Mouse (Mus musculus): ENCODE measurements around the gene Ipo13.

DNA sequence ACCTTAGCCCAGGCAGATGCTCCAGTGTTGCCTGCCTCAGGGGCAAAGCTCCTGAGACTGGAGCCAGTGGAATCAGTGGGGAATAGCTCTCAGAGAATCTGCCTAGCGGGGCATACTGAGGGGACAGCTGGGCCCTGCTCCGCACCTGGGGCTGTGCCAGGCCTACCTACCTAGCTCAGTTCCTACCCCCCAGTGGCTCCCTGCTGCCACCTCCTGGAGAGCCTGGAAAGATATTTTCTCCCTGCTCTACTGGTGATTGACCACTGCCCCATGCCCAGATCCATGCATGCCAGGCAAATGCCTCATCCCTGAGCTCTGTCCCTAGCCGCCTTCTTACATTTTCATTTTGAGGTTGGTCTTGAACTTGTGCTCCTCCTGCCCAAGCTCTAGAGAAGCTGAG is 56.0 kb downstream of the Ipo13 start:
- peak; percentile 56 for TF ChIP-seq CTCF (IDR thresholded peaks at IDR 0.05; ENCODE audit: extremely low read depth, insufficient read depth, low read length)
- TF ChIP-seq POLR2A (IDR thresholded peaks at IDR 0.05; ENCODE audit: extremely low read depth, insufficient read depth, low read length) = no peak

Measured in cortical plate, adult 2 months (tissue).